Mouse (Mus musculus) duodenum, adult 2 months (tissue): ENCODE results near the gene Avpr1b. TPM values are rescaled to one million over a fixed set of nuclear protein-coding genes. Genes with fewer than 3 reads are reported as not detected.

Experiments
- polyA plus RNA-seq: library from polyadenylated mRNA; depleted of rRNA; stranded (reverse); fragments of >200 nt; gene quantifications from 2 replicates; pipeline ENCODE4 v1.2.3, GENCODE M21; 2012; ENCODE audit warnings: low replicate concordance; rRNA removed

Avpr1b gene
- polyA plus RNA-seq, result not detected in 2 replicates

GRCm38 (mm10) chr1:131598905-131599304, at the start of gene Avpr1b:
Gene Avpr1b, plus strand, starts transcription at chr1:131599239.

GRCm38 (mm10) chr1:131637791-131638540, 38.9 kb downstream of the Avpr1b start, which contains the start of gene Ctse:
Gene Ctse, plus strand, starts transcription at chr1:131638306.

Other genes starting within 250 kb of the Avpr1b start
- 2.9 and 4.4 TPM in 2 replicates for gene Srgap2, start 71.9 kb upstream of the Avpr1b start, polyA plus RNA-seq
- 0.11 TPM in 1 of 2 replicates, not detected in the other for gene Fam72a, start 71.3 kb upstream of the Avpr1b start, polyA plus RNA-seq
- gene Ctse, start 39.1 kb downstream of the Avpr1b start, polyA plus RNA-seq, result 1.7 and 187 TPM in 2 replicates
- 0.62 and 1.3 TPM in 2 replicates for gene Rab7b, start 89.5 kb downstream of the Avpr1b start, polyA plus RNA-seq
- gene Slc26a9, start 144.8 kb downstream of the Avpr1b start, polyA plus RNA-seq, result 1.8 TPM in 1 of 2 replicates, not detected in the other
- 7.7 and 12.8 TPM in 2 replicates for gene Pm20d1, start 198.1 kb downstream of the Avpr1b start, polyA plus RNA-seq
- gene Slc41a1, start 228.3 kb downstream of the Avpr1b start, polyA plus RNA-seq, result 8.0 and 15.5 TPM in 2 replicates